ENCODE assay signal across 9 mouse cellular contexts in the genomic region with DNA sequence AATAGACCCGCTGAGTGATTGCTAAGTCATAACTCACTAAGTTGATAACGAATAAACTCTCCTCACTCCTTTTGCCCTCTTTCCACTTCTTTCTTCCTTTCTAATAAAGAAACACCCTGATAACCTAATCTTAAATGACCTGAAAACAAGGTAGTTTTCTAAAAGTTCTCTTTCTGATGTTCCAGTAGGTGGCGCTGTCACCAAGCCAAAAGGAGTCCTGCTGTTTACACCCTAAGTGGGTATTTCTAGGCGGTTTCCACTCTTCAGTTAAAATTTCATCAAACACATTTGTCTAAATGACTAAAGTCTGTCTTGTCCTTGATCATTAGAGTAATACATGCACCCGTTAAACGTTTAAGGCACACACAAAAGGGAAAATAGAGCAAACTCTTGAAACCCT. TPM values are rescaled to one million over a fixed set of nuclear protein-coding genes. Genes with fewer than 3 reads are reported as not detected.
DNase-seq lines count a peak whose midpoint lies in the region; ATAC-seq and TF ChIP-seq lines count a peak whose summit lies in the region.
"Had no signal": no experiment of that assay in that cellular context is flagged by ENCODE, and none has a peak within 500 bp of the region (broad histone marks: within the 10 kb centered on the region; RNA-seq: fewer than 3 reads in every experiment).

No protein-coding gene starts in this region.

- no peak overlapping the region for H3K27ac ChIP-seq in forebrain, embryonic 11.5 days (ENCODE audit: low read depth, low read length)
- no peak overlapping the region for H3K27ac ChIP-seq in forebrain, embryonic 16.5 days (ENCODE audit: low read length)
- H3K27ac ChIP-seq in liver, embryonic 12.5 days, result no peak overlapping the region
- no peak overlapping the region for H3K27ac ChIP-seq in kidney, postnatal 0 days

- H3K9me3 ChIP-seq in forebrain, embryonic 11.5 days (ENCODE audit: control insufficient read depth, low read length), result no peaks in the 10 kb centered on the region
- no peaks in the 10 kb centered on the region for H3K9me3 ChIP-seq in forebrain, embryonic 16.5 days (ENCODE audit: control insufficient read depth, low read length)
- no peaks in the 10 kb centered on the region for H3K9me3 ChIP-seq in liver, embryonic 12.5 days (replicated peaks)
- no peaks in the 10 kb centered on the region for H3K9me3 ChIP-seq in kidney, postnatal 0 days (replicated peaks; ENCODE audit: low read length)

- DNase-seq in forebrain, embryonic 11.5 days (ENCODE audit: low spot score), result peak; percentile 61
- DNase-seq in liver, result peak; percentile 47
- DNase-seq in Patski (ENCODE audit: low read depth, low spot score), result no peak
- DNase-seq in kidney, postnatal 0 days (ENCODE audit: low spot score), result peak; percentile 74
- peak; percentile 53 to 76 for DNase-seq in right cerebral cortex, postnatal 10 days (ENCODE audit: low spot score in 2 of 2)
- DNase-seq in spleen, postnatal 4 days (ENCODE audit: low spot score in 2 of 2), result no peak

- H3K9ac ChIP-seq in forebrain, embryonic 11.5 days (ENCODE audit: low read length), result no peak overlapping the region
- H3K9ac ChIP-seq in forebrain, embryonic 16.5 days (replicated peaks; ENCODE audit: low read depth, low read length), result no peak overlapping the region
- no peak overlapping the region for H3K9ac ChIP-seq in liver, embryonic 12.5 days
- H3K9ac ChIP-seq in kidney, postnatal 0 days (ENCODE audit: low read depth, low read length), result no peak overlapping the region

- no peaks in the 10 kb centered on the region for H3K4me1 ChIP-seq in forebrain, embryonic 11.5 days (replicated peaks; ENCODE audit: control insufficient read depth, insufficient read depth, low read length)
- no peaks in the 10 kb centered on the region for H3K4me1 ChIP-seq in forebrain, embryonic 16.5 days (replicated peaks; ENCODE audit: control insufficient read depth, insufficient read depth, low read length)
- no peaks in the 10 kb centered on the region for H3K4me1 ChIP-seq in liver, embryonic 12.5 days
- no peaks in the 10 kb centered on the region for H3K4me1 ChIP-seq in kidney, postnatal 0 days (replicated peaks; ENCODE audit: insufficient read depth, low read length)

- H3K4me2 ChIP-seq in forebrain, embryonic 11.5 days (ENCODE audit: low read depth, low read length, severe bottlenecking), result no peak overlapping the region
- H3K4me2 ChIP-seq in forebrain, embryonic 16.5 days (ENCODE audit: low read length), result no peak overlapping the region
- H3K4me2 ChIP-seq in liver, embryonic 12.5 days, result no peak overlapping the region
- no peak overlapping the region for H3K4me2 ChIP-seq in kidney, postnatal 0 days (ENCODE audit: low read length)

- in situ Hi-C loops in Patski (cut with MboI; ENCODE audit: low pct_unique_long_range_greater_than_20kb), result loop anchor here (5.0 kb wide), 2 partner anchors 36 to 49 kb away; no protein-coding TSS in a partner anchor

- H3K36me3 ChIP-seq in forebrain, embryonic 11.5 days (ENCODE audit: control insufficient read depth, insufficient read depth, low read length), result no peaks in the 10 kb centered on the region
- no peaks in the 10 kb centered on the region for H3K36me3 ChIP-seq in forebrain, embryonic 16.5 days (ENCODE audit: control insufficient read depth, insufficient read depth)
- no peaks in the 10 kb centered on the region for H3K36me3 ChIP-seq in liver, embryonic 12.5 days
- no peaks in the 10 kb centered on the region for H3K36me3 ChIP-seq in kidney, postnatal 0 days (ENCODE audit: insufficient read depth, low read length)

- WGBS in forebrain, embryonic 11.5 days, result 25% methylated on average over 6 of the region's 6 CpGs
- 19% methylated on average over 6 of the region's 6 CpGs for WGBS in forebrain, embryonic 16.5 days
- 13% methylated on average over 6 of the region's 6 CpGs for WGBS in liver, embryonic 12.5 days (ENCODE audit: insufficient replicate concordance)
- WGBS in kidney, postnatal 0 days, result 20% methylated on average over 6 of the region's 6 CpGs

- TF ChIP-seq CTCF in Patski (IDR thresholded peaks at IDR 0.05), result peak; percentile 76
- TF ChIP-seq CTCF in kidney, postnatal 0 days (IDR thresholded peaks at IDR 0.05; ENCODE audit: low read depth), result peak; percentile 89

- no peaks in the 10 kb centered on the region for H3K27me3 ChIP-seq in forebrain, embryonic 11.5 days (ENCODE audit: control insufficient read depth, insufficient read depth, low read length)
- H3K27me3 ChIP-seq in forebrain, embryonic 16.5 days (replicated peaks; ENCODE audit: control insufficient read depth, insufficient read depth, low read length), result no peaks in the 10 kb centered on the region
- H3K27me3 ChIP-seq in liver, embryonic 12.5 days (replicated peaks), result no peaks in the 10 kb centered on the region
- H3K27me3 ChIP-seq in Patski, result peaks cover 21% of the 10 kb centered on the region
- H3K27me3 ChIP-seq in kidney, postnatal 0 days (ENCODE audit: insufficient read depth, low read length), result no peaks in the 10 kb centered on the region

- POLR2A ChIA-PET in Patski (lab: Charles Lee), result no interaction called here

- H3K4me3 ChIP-seq in forebrain, embryonic 11.5 days (ENCODE audit: low read depth, low read length), result no peak overlapping the region
- H3K4me3 ChIP-seq in forebrain, embryonic 16.5 days (replicated peaks; ENCODE audit: low read length), result no peak overlapping the region
- H3K4me3 ChIP-seq in liver, embryonic 12.5 days, result no peak overlapping the region
- H3K4me3 ChIP-seq in kidney, postnatal 0 days (replicated peaks; ENCODE audit: low read depth, low read length), result no peak overlapping the region

- no peak for ATAC-seq in forebrain, embryonic 11.5 days (replicated peaks; ENCODE audit: low FRiP score)
- ATAC-seq in forebrain, embryonic 16.5 days, result no peak
- ATAC-seq in liver, embryonic 12.5 days, result no peak
- ATAC-seq in Patski, result no peak
- no peak for ATAC-seq in kidney, postnatal 0 days (replicated peaks; ENCODE audit: low FRiP score, low read depth)

- CTCF ChIA-PET in Patski (lab: Charles Lee), result interaction anchor here (0.8 to 2.8 kb wide), 3 partner anchors 12 to 51 kb away, joined by 3 to 8 read pairs (median 3); no protein-coding TSS in a partner anchor

RNA-seq across cellular contexts. Expression of a gene that starts 8.8 kb away (rescaled TPM):
- 0.09 TPM in 1 of 2 replicates, not detected in the other for polyA plus RNA-seq in forebrain, embryonic 11.5 days (2014; fragmentation: Nextera tagmentation; extraction: Ambion mirVana)
- 0.18 and 0.24 TPM in 2 replicates for polyA plus RNA-seq in forebrain, embryonic 16.5 days (2015; fragmentation: Nextera tagmentation; extraction: Ambion mirVana)
- 0.06 TPM in 1 of 2 replicates, not detected in the other for polyA plus RNA-seq in liver, embryonic 12.5 days (2016; fragmentation: Nextera tagmentation; extraction: Ambion mirVana)
- polyA plus RNA-seq in Patski (2021), result not detected
- not detected in 2 replicates for polyA plus RNA-seq in kidney, postnatal 0 days (2015; fragmentation: Nextera tagmentation; extraction: Ambion mirVana)
- polyA plus RNA-seq: gonadal fat pad, adult 2 months had no signal

RNA-seq across cellular contexts. Expression of a gene that starts 24.1 kb away (rescaled TPM):
- polyA plus RNA-seq in forebrain, embryonic 11.5 days (2014; fragmentation: Nextera tagmentation; extraction: Ambion mirVana), result 26.8 and 28.3 TPM in 2 replicates
- polyA plus RNA-seq in forebrain, embryonic 16.5 days (2015; fragmentation: Nextera tagmentation; extraction: Ambion mirVana), result 24.1 and 25.3 TPM in 2 replicates
- 5.2 and 6.1 TPM in 2 replicates for polyA plus RNA-seq in liver, embryonic 12.5 days (2016; fragmentation: Nextera tagmentation; extraction: Ambion mirVana)
- 7.2 TPM for polyA plus RNA-seq in Patski (2021)
- polyA plus RNA-seq in kidney, postnatal 0 days (2015; fragmentation: Nextera tagmentation; extraction: Ambion mirVana), result 35.5 and 42.6 TPM in 2 replicates

RNA-seq across cellular contexts. Expression of a gene that starts 24.7 kb away (rescaled TPM):
- 0.51 and 0.59 TPM in 2 replicates for polyA plus RNA-seq in forebrain, embryonic 11.5 days (2014; fragmentation: Nextera tagmentation; extraction: Ambion mirVana)
- not detected in 2 replicates for polyA plus RNA-seq in forebrain, embryonic 16.5 days (2015; fragmentation: Nextera tagmentation; extraction: Ambion mirVana)
- 23.5 and 24.6 TPM in 2 replicates for polyA plus RNA-seq in liver, embryonic 12.5 days (2016; fragmentation: Nextera tagmentation; extraction: Ambion mirVana)
- polyA plus RNA-seq in Patski (2021), result not detected
- 3.6 and 5.0 TPM in 2 replicates for polyA plus RNA-seq in kidney, postnatal 0 days (2015; fragmentation: Nextera tagmentation; extraction: Ambion mirVana)

RNA-seq across cellular contexts. Expression of a gene that starts 38.5 kb away (rescaled TPM):
- 0.32 and 0.45 TPM in 2 replicates for polyA plus RNA-seq in forebrain, embryonic 11.5 days (2014; fragmentation: Nextera tagmentation; extraction: Ambion mirVana)
- polyA plus RNA-seq in forebrain, embryonic 16.5 days (2015; fragmentation: Nextera tagmentation; extraction: Ambion mirVana), result not detected in 2 replicates
- 0.07 and 0.11 TPM in 2 replicates for polyA plus RNA-seq in liver, embryonic 12.5 days (2016; fragmentation: Nextera tagmentation; extraction: Ambion mirVana)
- not detected for polyA plus RNA-seq in Patski (2021)
- 0.32 TPM in 1 of 2 replicates, not detected in the other for polyA plus RNA-seq in kidney, postnatal 0 days (2015; fragmentation: Nextera tagmentation; extraction: Ambion mirVana)
- polyA plus RNA-seq: gonadal fat pad, adult 2 months had no signal

Comparison
In these comparisons a context has a peak if more than half of its experiments do, and no peak if none do; other contexts are left out.
1. DNase-seq: peak in forebrain, embryonic 11.5 days (single experiment), liver (single experiment), kidney, postnatal 0 days (single experiment) and right cerebral cortex, postnatal 10 days (2 of 2); none in Patski (single experiment) and spleen, postnatal 4 days (0 of 2).